Mouse (Mus musculus) intestine, embryonic 16.5 days (tissue): ENCODE results near the gene Syt2. TPM values are rescaled to one million over a fixed set of nuclear protein-coding genes. Genes with fewer than 3 reads are reported as not detected.

ENCODE experiments used
- ATAC-seq: fragments of 200-750 bp; cut with Nextera tagmentation; 2 replicates; pipeline ENCODE4 v1.8.0; 2017; ENCODE audit warnings: moderate TSS enrichment, moderate library complexity
- H3K27ac ChIP-seq: fragments of 300-500 bp; sonication (generic); 2 replicates; pipeline ENCODE4 v1.5.1; 2014; ENCODE audit warnings: mild to moderate bottlenecking, low read length
- H3K27me3 ChIP-seq: fragments of 300-500 bp; sonication (generic); replicated peaks from 2 replicates; pipeline ENCODE4 v1.6.1; 2014; ENCODE audit warnings: low read length, control low read depth, mixed read lengths; ENCODE audit not compliant: control insufficient read depth, insufficient read depth
- H3K36me3 ChIP-seq: fragments of 300-500 bp; sonication (generic); 2 replicates; pipeline ENCODE4 v1.6.1; 2014; ENCODE audit warnings: low read length, control low read depth; ENCODE audit not compliant: control insufficient read depth, insufficient read depth
- H3K4me1 ChIP-seq: fragments of 300-500 bp; sonication (generic); 2 replicates; pipeline ENCODE4 v1.6.1; 2014; ENCODE audit warnings: low read length, control low read depth, mixed read lengths; ENCODE audit not compliant: control insufficient read depth, insufficient read depth
- H3K4me2 ChIP-seq: fragments of 300-500 bp; sonication (generic); 2 replicates; pipeline ENCODE4 v1.6.1; 2014; ENCODE audit warnings: low read depth, low read length, control low read depth
- H3K4me3 ChIP-seq: fragments of 300-500 bp; sonication (generic); 2 replicates; pipeline ENCODE4 v1.5.1; 2014; ENCODE audit warnings: mild to moderate bottlenecking, low read length
- H3K9ac ChIP-seq: fragments of 300-500 bp; sonication (generic); 2 replicates; pipeline ENCODE4 v1.6.1; 2014; ENCODE audit warnings: low read depth, low read length
- H3K9me3 ChIP-seq: fragments of 300-500 bp; sonication (generic); 2 replicates; pipeline ENCODE4 v1.6.1; 2016; ENCODE audit warnings: low read length, control low read depth; ENCODE audit not compliant: control insufficient read depth
- WGBS: fragments of 180-500 bp; shearing (Covaris S2); extraction: QIAGEN DNeasy Blood & Tissue Kit; methylation state at CpG from one replicate; pipeline ENCODE4 v1.1.7; 2014; 5-methylcytosine and 5-hydroxymethylcytosine counted together
- polyA plus RNA-seq: library from polyadenylated mRNA; unstranded; fragments of >200 nt; fragmentation: Nextera tagmentation; extraction: Ambion mirVana; gene quantifications from 2 replicates; pipeline ENCODE4 v1.2.1, GENCODE M21; 2015

The Syt2 gene
- polyA plus RNA-seq, 1 experiment from 2014 or later, result 1.1 TPM

DNA sequence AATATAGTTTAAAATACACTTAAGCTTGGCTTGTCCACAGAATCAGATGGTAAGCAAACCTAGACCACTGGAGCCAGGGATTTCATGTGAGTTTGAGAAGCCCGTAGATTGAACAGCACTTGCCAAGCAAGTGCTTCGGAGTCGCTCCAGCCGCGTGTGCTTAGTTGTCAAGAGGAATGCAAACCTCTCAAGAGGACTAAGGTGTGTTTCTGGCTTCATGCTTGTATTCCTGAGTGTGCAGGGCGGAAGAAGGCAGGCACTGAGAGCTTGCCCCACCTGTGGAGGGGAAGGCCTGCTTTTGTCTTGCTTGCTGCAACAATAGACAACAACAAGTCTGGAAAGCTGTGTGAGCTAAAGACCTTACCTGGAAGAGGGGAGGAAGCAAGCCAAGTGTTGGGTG lies 2.8 kb upstream of the Syt2 start:
- no peak overlapping the region for H3K27ac ChIP-seq
- peaks cover 47% of the 10 kb centered on the region for H3K27me3 ChIP-seq
- no peak for ATAC-seq
- no peak overlapping the region for H3K9ac ChIP-seq
- H3K9me3 ChIP-seq, result no peaks in the 10 kb centered on the region
- H3K4me3 ChIP-seq, result no peak overlapping the region
- H3K4me1 ChIP-seq, result peaks cover 16% of the 10 kb centered on the region
- H3K4me2 ChIP-seq, result no peak overlapping the region
- 73% methylated on average over 6 of the region's 6 CpGs for WGBS
- no peaks in the 10 kb centered on the region for H3K36me3 ChIP-seq

GRCm38 (mm10) chr1:134645408-134646200 lies 873 bp upstream of the Syt2 start:
- Histone ChIP-seq H3K4me3 (peak overlapping the region; percentile 59), H3K4me2 (peak overlapping the region; percentile 95), H3K27me3 (peaks cover 52% of the 10 kb centered on the region), H3K9me3 (no peaks in the 10 kb centered on the region), H3K9ac (peak overlapping the region; percentile 67; the same call in 1 of the 2 replicates), H3K4me1 (peaks cover 16% of the 10 kb centered on the region), H3K36me3 (no peaks in the 10 kb centered on the region), H3K27ac (no peak overlapping the region)
- ATAC-seq, result no peak
- 18% methylated on average over 16 of the region's 16 CpGs for WGBS

GRCm38 (mm10) chr1:134646963-134647282 lies 446 bp downstream of the Syt2 start:
- peak overlapping the region; percentile 59 for H3K4me3 ChIP-seq
- H3K27ac ChIP-seq, result no peak overlapping the region
- peak overlapping the region; percentile 95 for H3K4me2 ChIP-seq
- peaks cover 52% of the 10 kb centered on the region for H3K27me3 ChIP-seq
- peak overlapping the region; percentile 67 for H3K9ac ChIP-seq
- WGBS, result under 1% methylated on average over 28 of the region's 28 CpGs
- peaks cover 23% of the 10 kb centered on the region for H3K4me1 ChIP-seq
- no peaks in the 10 kb centered on the region for H3K9me3 ChIP-seq
- ATAC-seq, result 0 out of 2 replicates have a peak, but pooled peaks have one; percentile 11
- H3K36me3 ChIP-seq, result no peaks in the 10 kb centered on the region

DNA sequence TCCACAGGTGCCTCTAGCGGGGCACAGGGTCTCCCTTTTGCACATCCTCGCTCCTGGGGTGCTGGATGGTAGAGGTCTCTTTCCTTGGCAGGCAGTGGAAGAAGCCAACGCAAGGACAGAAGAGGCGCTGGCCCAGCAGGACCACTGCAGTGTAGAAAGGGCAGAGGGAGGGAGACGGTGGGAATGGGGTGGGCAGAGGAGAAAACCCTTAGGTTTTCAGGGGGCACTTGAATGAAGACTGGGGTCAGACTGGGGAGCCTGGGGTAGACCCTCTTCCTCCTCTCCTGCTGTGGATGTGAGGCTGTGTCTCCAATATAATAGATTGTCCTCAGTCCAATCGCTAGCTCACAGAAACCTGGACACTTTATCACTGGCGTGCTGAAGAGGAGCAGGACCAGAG lies 1.1 kb downstream of the Syt2 start:
- 34% methylated on average over 7 of the region's 7 CpGs for WGBS
- Histone ChIP-seq H3K9me3 (no peaks in the 10 kb centered on the region), H3K4me2 (no peak overlapping the region; the same call in 1 of the 2 replicates), H3K4me1 (peaks cover 26% of the 10 kb centered on the region), H3K4me3 (peak overlapping the region; percentile 59; the same call in 1 of the 2 replicates), H3K27me3 (peaks cover 52% of the 10 kb centered on the region), H3K27ac (no peak overlapping the region), H3K36me3 (no peaks in the 10 kb centered on the region), H3K9ac (no peak overlapping the region)
- ATAC-seq, result no peak

GRCm38 (mm10) chr1:134650816-134651215 lies 4.3 kb downstream of the Syt2 start:
- ATAC-seq, result no peak
- H3K9ac ChIP-seq, result no peak overlapping the region
- H3K4me3 ChIP-seq, result no peak overlapping the region
- WGBS, result 70% methylated on average over 5 of the region's 5 CpGs
- no peak overlapping the region for H3K4me2 ChIP-seq
- no peak overlapping the region for H3K27ac ChIP-seq
- no peaks in the 10 kb centered on the region for H3K9me3 ChIP-seq
- H3K27me3 ChIP-seq, result peaks cover 35% of the 10 kb centered on the region
- peaks cover 22% of the 10 kb centered on the region for H3K4me1 ChIP-seq
- no peaks in the 10 kb centered on the region for H3K36me3 ChIP-seq

GRCm38 (mm10) chr1:134651268-134651850 lies 4.9 kb downstream of the Syt2 start:
- H3K4me2 ChIP-seq, result no peak overlapping the region
- no peaks in the 10 kb centered on the region for H3K36me3 ChIP-seq
- peaks cover 30% of the 10 kb centered on the region for H3K27me3 ChIP-seq
- ATAC-seq, result peak; percentile 79
- WGBS, result 37% methylated on average over 13 of the region's 13 CpGs
- peaks cover 18% of the 10 kb centered on the region for H3K4me1 ChIP-seq
- no peak overlapping the region for H3K9ac ChIP-seq
- H3K4me3 ChIP-seq, result no peak overlapping the region
- H3K9me3 ChIP-seq, result no peaks in the 10 kb centered on the region
- peak overlapping the region; percentile 39; the same call in 1 of the 2 replicates for H3K27ac ChIP-seq

GRCm38 (mm10) chr1:134651851-134652398 lies 5.4 kb downstream of the Syt2 start:
- H3K9me3 ChIP-seq, result no peaks in the 10 kb centered on the region
- H3K4me1 ChIP-seq, result peaks cover 13% of the 10 kb centered on the region
- no peak overlapping the region for H3K9ac ChIP-seq
- 47% methylated on average over 4 of the region's 4 CpGs for WGBS
- H3K4me2 ChIP-seq, result no peak overlapping the region
- no peak overlapping the region for H3K4me3 ChIP-seq
- peaks cover 24% of the 10 kb centered on the region for H3K27me3 ChIP-seq
- no peaks in the 10 kb centered on the region for H3K36me3 ChIP-seq
- peak overlapping the region; percentile 39 for H3K27ac ChIP-seq
- ATAC-seq, result peak; percentile 47

- no peak overlapping the region for H3K27ac ChIP-seq
- ATAC-seq, result no peak
- H3K4me1 ChIP-seq, result peaks cover 10% of the 10 kb centered on the region
- no peak overlapping the region for H3K4me3 ChIP-seq
- WGBS, result 43% methylated on average over 10 of the region's 10 CpGs
- H3K9ac ChIP-seq, result no peak overlapping the region
- H3K9me3 ChIP-seq, result no peaks in the 10 kb centered on the region
- H3K36me3 ChIP-seq, result no peaks in the 10 kb centered on the region
- H3K4me2 ChIP-seq, result no peak overlapping the region
- peaks cover 9% of the 10 kb centered on the region; the same call in 1 of the 2 replicates for H3K27me3 ChIP-seq
These were observed 7.3 kb downstream of the Syt2 start for GRCm38 (mm10) chr1:134653603-134654257.

- 0 out of 2 replicates have a peak, but pooled peaks cover 2% of the 10 kb centered on the region for H3K27me3 ChIP-seq
- 52% methylated on average over 7 of the region's 7 CpGs for WGBS
- no peak for ATAC-seq
- no peak overlapping the region for H3K27ac ChIP-seq
- no peaks in the 10 kb centered on the region; the same call in 1 of the 2 replicates for H3K4me1 ChIP-seq
- H3K4me3 ChIP-seq, result no peak overlapping the region
- no peaks in the 10 kb centered on the region for H3K36me3 ChIP-seq
- no peaks in the 10 kb centered on the region for H3K9me3 ChIP-seq
- no peak overlapping the region for H3K4me2 ChIP-seq
- H3K9ac ChIP-seq, result no peak overlapping the region
These were observed 12.4 kb downstream of the Syt2 start for GRCm38 (mm10) chr1:134658841-134659240.
